Mouse (Mus musculus): ENCODE data around the gene Olfr183.
"Not testable (repeated sequence)": the region's sequence is repeated elsewhere in the genome, so short reads cannot be mapped to it uniquely, and the experiment has no call there.

Gene Olfr183

DNA sequence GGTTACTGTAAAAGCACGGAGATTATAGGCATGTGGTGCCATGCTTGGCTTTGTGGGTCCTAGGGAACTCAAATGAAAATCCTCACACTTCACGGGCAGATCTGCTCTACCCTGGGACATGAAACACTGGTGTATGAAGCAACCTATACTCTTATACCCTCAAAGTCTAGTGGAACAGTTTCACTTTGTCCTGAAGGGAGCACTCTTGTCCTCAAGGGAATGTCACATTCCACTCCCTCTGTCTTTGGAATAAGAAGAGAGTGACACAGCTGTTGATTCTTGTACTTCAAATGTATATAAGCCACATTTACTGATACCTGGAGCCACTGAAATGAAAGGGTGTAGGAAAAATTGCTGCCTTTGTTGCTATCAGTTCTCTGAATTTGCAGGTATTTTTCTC is at the start of gene Olfr183:
TSS of gene Olfr183 (plus strand) at position 301 of the 400 bp plus-strand sequence.
- DNase-seq, result no peak

- DNase-seq, result no peak
Measured at GRCm38 (mm10) chr16:59007146-59007545, 12.0 kb downstream of the Olfr183 start.

DNA sequence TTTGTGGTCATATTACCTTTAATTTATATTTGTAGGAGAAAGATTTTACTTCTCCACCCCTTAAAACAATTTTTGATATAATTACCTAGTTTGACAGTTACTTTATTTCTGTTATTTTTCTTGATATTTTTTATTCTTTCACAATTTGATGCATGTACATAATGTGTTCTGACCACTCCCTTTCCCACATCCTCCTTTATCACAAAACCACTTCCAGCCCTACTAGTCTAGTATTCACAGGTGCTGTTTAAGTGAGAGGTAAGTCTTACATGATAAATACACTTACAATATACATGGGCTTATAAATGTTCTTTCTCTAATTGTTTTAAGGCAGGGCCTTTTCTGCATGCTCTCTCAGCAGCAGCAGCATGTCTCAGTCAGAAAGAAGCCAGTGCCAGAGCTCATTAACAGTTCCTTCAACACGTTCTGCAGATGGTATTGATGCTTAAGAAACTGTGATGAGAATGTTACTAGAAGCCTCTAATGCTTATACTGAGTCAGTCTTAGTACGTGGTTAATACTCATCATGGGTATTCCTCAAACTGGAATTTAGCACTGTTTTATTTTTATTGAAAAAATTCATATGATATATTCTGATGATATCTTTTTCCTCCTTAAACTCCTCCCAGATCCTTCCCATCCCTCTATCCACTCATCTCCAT is 18.3 kb downstream of the Olfr183 start:
- DNase-seq, result no peak

GRCm38 (mm10) chr16:59030191-59030590 is 35.0 kb downstream of the Olfr183 start, which contains the start of gene Olfr186:
Olfr186 (minus strand) TSS chr16:59030291.
- DNase-seq, result no peak

DNA sequence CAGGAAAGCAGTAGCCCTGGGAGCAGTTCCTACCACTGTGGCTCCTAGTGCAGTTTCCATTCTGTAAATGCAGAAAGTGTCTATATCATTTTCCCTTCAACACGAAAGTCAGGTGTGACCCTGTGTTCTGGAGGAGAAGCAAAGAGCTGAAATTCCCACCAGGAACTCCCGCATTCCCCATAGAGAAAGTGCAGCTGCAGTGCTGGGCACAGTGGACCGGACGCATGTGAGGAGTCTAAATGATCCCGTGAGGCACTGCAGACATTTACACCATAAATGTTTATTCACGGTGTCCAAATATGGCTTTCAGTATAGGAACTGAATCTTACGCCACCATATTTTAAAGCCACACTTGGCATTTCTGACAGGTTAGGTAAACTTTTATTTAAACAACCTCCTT is 44.6 kb downstream of the Olfr183 start, which contains the start of gene Olfr187:
TSS of gene Olfr187 (minus strand) at position 58 of the 400 bp plus-strand sequence.
- DNase-seq, result no peak

- no peak for DNase-seq
Measured at GRCm38 (mm10) chr16:59045835-59046234, 50.7 kb downstream of the Olfr183 start.

DNA sequence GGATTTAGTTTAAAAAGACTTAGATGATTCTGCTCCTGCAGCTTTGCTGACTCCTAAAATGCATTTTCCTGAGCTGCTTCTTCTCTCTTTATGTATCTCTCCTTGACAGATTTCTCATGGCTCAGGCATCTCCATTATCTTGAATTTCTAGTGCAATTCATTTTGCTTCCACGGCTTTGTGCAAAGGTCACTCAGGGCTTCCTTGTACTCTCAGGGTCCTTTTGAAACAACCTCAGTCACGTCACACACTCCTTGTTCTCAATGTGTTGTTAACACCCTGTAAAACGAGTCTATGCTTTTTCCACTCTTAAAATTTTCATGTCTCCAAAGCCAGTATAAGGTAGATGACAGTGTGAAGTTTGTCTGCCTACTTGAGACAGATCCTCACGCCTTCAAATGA is 52.4 kb downstream of the Olfr183 start:
- no peak for DNase-seq

DNA sequence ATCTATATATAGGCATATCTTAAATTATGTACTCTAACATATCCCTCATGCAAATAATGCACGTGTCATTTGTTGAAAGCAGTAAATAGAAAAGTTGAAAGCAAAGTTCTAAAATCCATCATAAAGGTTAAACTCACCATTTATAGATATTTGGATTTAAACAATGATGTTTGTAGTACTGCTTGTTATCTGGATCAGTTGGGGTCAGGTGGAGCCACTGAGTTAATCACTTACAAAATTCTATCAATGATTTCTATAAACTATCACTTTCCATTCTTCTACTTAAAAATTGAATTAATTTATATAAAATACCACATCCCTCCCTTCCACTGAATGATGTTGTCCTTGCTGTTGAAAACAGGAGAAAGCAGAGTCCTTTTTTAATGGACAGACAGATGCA is 53.7 kb downstream of the Olfr183 start:
- no peak for DNase-seq

- DNase-seq, result not testable (repeated sequence)
Measured at GRCm38 (mm10) chr16:59049286-59049685, 54.1 kb downstream of the Olfr183 start.

All from kidney, adult 9 months (tissue).